Mouse (Mus musculus) splenic B cell, adult 2 months (primary cell): ENCODE results near the gene Zc4h2.

ENCODE experiments used
- DNase-seq: peaks from one replicate; pipeline ENCODE4 v3.0.0-alpha.2; 2011; ENCODE audit warnings: low read depth, low spot score
- H3K27me3 ChIP-seq: 2 replicates; pipeline ENCODE4 v1.6.1; 2012; ENCODE audit warnings: mild to moderate bottlenecking, low read length, moderate library complexity, mixed read lengths; ENCODE audit not compliant: control insufficient read depth, poor library complexity, insufficient read depth, severe bottlenecking
- H3K36me3 ChIP-seq: 2 replicates; pipeline ENCODE4 v1.6.1; 2012; ENCODE audit warnings: mild to moderate bottlenecking, low read length, moderate library complexity, mixed read lengths; ENCODE audit not compliant: control insufficient read depth, poor library complexity, insufficient read depth, severe bottlenecking

Zc4h2 gene

GRCm38 (mm10) chrX:95657804-95658599 lies at the start of gene Zc4h2:
Gene Zc4h2, minus strand, starts transcription at chrX:95658509.
- no peaks in the 10 kb centered on the region for H3K36me3 ChIP-seq
- peak; percentile 77 for DNase-seq
- H3K27me3 ChIP-seq = no peaks in the 10 kb centered on the region

DNA sequence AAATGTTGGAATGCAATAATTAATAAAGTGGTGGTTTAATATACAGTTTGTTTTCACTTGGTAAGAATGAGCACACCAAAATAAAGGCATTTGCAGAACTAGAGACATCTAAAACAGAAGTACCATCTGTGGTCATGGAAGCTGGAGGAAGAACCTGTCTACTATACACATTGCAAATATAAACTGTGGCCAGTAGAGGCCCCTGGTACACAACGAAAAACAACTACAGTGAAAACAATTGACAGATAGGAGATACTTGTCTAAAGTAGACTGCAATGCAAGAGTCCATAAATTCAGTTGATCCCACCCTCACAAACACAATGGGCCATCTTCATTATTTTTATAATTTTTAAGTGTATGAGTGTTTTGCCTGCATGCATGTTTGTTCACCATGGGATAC lies 28.8 kb upstream of the Zc4h2 start:
- DNase-seq = peak; percentile 38
- Histone ChIP-seq H3K27me3 (no peaks in the 10 kb centered on the region), H3K36me3 (no peaks in the 10 kb centered on the region)

DNA sequence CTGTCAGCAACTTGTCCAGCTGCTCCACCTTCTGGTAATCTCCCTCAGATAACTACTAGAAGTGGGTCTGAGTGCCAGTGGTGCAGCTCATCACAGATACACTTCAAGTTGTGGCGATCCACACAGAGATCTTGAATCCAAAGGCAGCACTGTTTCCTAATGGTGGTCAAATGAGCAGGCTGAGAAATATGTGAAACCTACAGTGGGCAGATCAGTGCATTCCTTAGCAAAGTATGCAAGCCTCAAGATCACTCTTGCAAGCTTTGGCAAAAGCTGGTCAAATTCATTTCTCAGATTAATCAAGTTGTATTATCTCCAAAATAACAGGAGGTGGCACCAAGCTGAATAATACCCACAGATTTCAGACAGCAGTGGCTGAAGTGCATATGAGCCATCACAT lies 23.9 kb upstream of the Zc4h2 start:
- Histone ChIP-seq H3K36me3 (no peaks in the 10 kb centered on the region), H3K27me3 (no peaks in the 10 kb centered on the region)
- no peak for DNase-seq

DNA sequence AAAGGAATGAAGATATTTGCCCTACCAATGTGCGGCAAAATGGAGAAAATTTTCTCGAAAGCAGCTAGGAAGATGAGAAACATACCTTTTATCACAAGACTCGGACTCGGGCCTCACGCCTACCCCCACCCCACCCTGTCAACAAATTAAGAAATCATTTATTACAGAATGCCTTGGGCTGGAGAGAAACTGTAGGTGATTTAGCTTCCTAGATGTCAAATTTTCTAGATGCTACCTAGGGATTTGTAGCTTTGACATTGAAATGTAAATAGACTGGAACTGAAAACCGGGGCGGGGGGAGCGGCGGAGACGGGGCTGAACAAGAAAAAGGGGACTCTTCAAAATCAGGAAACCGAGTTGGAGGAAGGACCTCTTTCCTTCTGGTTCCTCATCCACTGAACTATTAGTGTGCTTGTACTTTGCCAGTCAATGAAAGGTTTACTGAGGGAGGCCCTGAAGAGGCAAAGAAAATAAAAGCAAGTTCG lies 333 bp upstream of the Zc4h2 start:
- DNase-seq = peak; percentile 6

GRCm38 (mm10) chrX:95600609-95601008 lies 57.7 kb downstream of the Zc4h2 start:
- Histone ChIP-seq H3K27me3 (no peaks in the 10 kb centered on the region), H3K36me3 (no peaks in the 10 kb centered on the region)
- no peak for DNase-seq

More for the DNA sequence above, 333 bp upstream of the Zc4h2 start:
- Histone ChIP-seq H3K36me3 (no peaks in the 10 kb centered on the region), H3K27me3 (no peaks in the 10 kb centered on the region)
